Mouse (Mus musculus): Measurements from ENCODE around the gene Thumpd1.
"Not testable (repeated sequence)": the region's sequence is repeated elsewhere in the genome, so short reads cannot be mapped to it uniquely, and the experiment has no call there.

Gene Thumpd1

GRCm38 (mm10) chr7:119720253-119720946 is at the start of gene Thumpd1:
Gene Thumpd1 (minus strand): TSS chr7:119720798.
- peak; percentile 90 to 96 for DNase-seq

GRCm38 (mm10) chr7:119769895-119770294 is 49.3 kb upstream of the Thumpd1 start:
- no peak for DNase-seq

GRCm38 (mm10) chr7:119766996-119767395 is 46.4 kb upstream of the Thumpd1 start:
- no peak for DNase-seq

DNA sequence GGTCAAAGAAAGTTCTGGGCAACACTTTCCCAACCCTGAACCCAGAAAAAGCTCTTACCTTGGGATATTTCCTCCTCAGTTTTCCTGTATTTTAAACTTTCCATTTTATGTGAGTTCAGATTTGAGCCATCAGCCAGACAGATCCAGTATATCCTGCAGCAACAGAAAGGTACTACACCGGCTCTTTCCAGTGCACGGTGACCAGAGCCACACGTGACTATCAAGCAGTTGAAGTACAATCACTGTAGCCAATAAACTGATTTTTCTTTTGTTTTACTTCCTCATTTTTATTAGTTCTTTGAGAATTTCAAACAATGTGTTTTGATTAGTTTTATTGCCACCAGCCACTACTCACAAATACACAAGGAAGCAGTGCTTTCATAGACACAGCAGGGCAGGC is 43.8 kb upstream of the Thumpd1 start:
- DNase-seq, result no peak

GRCm38 (mm10) chr7:119762166-119762697 is 41.6 kb upstream of the Thumpd1 start:
- DNase-seq, result no peak

- no peak for DNase-seq
Measured at GRCm38 (mm10) chr7:119760527-119760951, 39.9 kb upstream of the Thumpd1 start, which contains the start of gene Acsm3. Gene Acsm3 (plus strand): TSS chr7:119760923.

- DNase-seq, result no peak
Measured at GRCm38 (mm10) chr7:119753696-119754095, 33.1 kb upstream of the Thumpd1 start.

GRCm38 (mm10) chr7:119749942-119750341 is 29.3 kb upstream of the Thumpd1 start:
- DNase-seq, result no peak

DNA sequence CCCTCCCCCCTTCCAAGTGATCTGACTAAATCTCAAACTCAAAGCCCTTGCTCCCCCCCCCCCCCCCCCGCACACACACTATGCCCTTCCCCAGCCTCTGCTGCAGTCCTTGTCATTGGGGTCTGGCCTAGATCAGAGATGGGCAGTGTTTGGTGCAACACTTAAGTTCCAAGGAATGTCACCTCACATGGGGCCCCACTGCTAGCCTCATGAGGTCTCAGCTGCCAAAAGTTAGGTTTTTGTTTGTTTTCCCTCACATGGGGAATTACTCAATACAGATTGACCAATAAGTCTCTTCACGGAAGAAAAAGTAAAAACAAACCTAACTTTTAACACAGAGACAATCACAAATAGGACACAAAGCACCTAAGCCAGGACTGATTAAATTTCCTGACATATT is 28.2 kb upstream of the Thumpd1 start:
- no peak for DNase-seq

- no peak for DNase-seq
Measured at GRCm38 (mm10) chr7:119745869-119746268, 25.3 kb upstream of the Thumpd1 start.

DNA sequence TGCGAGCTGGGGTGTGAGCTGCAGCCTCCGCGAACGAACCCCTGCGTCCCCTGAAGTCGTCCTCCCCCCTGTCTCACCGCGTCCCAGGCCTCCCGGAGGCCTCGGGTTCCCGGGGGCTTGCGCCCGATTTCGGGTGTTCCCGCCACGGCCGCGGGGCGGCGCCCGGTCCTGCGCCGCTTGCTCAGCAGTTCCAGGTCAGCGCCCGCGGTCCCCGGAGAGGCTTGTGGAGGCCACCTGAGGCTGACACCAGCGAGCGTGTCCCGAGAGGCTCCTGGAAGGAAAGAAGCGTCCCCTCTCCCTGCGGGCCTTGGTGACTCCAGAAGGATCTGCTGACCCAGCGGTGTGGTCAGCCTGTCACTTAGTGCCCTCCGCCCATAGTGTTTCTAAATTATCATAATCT is 23.7 kb upstream of the Thumpd1 start:
- DNase-seq, result no peak

DNA sequence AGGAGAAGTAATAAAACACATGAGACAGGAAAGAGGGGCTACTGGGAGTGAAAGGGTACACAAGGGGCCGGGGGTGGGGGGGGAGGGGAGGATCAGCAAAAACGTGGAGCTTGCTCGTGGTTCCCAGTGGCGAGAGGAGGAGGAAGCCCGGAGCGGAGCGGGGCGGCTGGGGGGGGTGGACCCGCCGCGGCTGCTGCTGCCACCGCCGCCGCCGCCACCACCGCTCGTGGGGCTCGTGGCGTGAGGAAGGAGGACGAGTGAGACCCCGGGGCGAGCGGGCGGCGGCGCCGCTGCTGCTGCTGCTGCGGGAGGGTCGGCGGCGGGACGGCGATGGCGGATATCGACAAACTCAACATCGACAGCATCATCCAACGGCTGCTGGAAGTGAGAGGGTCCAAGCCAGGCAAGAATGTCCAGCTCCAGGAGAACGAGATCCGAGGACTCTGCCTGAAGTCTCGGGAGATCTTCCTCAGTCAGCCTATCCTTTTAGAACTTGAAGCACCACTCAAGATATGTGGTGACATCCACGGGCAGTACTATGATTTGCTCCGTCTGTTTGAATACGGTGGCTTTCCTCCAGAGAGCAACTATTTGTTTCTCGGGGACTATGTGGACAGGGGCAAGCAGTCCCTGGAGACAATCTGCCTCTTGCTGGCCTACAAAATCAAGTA is 19.3 kb upstream of the Thumpd1 start:
- peak in 1 of 2 experiments; percentile 11 for DNase-seq

DNA sequence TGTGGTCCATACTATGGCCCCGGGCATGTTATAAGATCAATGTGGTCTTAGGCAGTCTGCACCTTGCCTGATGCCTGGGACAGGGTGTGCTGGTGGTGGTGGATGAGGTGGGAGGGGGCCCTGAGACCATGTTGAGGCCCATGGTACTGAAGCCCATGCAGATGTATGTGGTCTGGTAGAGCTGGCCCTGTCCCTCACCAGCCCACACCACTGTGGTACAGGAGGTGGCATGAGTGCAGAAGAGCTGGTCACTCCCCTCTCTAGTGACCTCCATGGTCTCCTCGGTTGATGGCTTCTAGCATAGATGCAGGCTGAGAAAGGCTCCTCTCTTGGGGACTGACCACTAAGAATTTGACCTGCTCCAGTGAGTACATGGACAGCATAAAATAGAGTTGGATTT is 18.3 kb upstream of the Thumpd1 start:
- no peak for DNase-seq

GRCm38 (mm10) chr7:119731262-119731661 is 10.7 kb upstream of the Thumpd1 start:
- DNase-seq, result not testable (repeated sequence)

GRCm38 (mm10) chr7:119727621-119728020 is 7.0 kb upstream of the Thumpd1 start:
- DNase-seq, result no peak

DNA sequence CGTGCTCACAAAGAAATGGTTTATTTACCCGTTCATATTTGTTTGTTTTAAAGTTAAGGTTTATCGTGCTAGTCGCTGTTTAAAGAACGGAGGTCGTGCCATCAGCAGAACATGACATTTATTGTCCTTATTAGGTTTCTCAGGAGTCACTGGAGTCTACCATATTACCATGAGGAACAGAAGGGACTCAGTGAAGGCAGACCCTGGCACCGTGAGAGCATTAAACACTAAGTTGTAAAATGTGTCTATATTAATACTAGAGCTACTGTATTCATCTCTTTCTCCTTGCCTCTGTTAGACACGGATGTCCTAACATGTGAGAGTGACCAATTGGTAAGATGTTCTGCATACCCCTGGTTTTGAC is 331 bp upstream of the Thumpd1 start:
- DNase-seq, result peak in 1 of 2 experiments; percentile 20

DNA sequence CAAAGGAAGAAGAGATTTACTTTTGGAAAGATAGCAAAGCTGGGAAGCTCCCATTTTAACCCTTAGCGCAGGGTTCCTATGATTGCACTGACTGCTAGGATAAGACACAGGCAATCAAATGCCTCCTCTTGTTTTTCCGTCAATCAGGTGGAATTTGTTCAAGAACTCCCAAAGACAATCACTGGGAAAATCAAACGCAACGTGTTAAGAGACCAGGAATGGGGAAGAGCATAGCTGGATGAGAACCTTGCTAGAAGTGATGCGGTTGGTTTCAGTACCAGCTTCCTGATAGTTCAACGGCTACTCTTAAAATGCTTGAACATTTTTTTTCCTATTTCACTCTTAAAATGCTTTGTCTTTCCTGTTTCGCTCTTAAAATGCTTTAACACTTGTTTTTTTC is 6.5 kb downstream of the Thumpd1 start:
- no peak for DNase-seq

DNA sequence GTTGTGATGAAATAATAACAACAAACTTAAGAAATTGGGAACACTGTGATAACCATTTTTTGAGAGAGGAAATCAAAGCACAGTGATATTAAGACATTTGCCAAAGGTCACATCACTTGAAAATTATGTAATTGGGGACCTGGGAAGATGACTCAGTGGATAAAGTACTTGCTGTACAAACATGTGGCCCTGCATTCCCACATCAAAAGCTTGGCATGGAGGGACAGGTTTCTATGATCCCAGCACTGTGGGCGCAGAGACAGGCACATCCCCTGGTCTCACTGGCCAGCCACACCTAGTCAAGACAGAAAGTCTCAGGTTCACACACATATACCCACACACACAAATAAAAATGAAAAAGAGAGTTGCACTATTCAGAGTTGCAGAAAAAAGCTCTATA is 25.7 kb downstream of the Thumpd1 start:
- no peak for DNase-seq

GRCm38 (mm10) chr7:119692302-119692701 is 28.3 kb downstream of the Thumpd1 start:
- no peak for DNase-seq

- DNase-seq, result no peak
Measured at GRCm38 (mm10) chr7:119689726-119690125, 30.9 kb downstream of the Thumpd1 start, which contains the start of gene Acsm4. Gene Acsm4 (plus strand): TSS chr7:119690026.

DNA sequence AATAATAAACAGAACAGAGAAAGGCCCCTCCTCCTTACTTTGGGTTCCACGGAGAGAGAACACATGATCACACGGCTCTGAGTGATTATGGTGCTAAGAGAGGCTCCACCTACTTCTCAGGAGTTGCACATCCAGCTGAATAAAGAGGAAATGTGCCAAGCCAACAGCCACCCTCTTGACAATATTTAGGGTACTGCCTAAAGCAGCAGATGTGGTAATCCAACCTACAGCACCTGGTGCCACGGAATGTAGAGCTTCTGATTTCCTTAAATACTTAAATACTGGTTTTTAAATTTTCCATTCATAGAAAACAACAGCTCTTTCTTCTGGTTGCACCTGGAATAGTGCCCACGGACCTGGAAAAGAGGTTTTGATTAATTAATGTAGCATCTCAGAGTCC is 37.9 kb downstream of the Thumpd1 start:
- DNase-seq, result no peak

DNA sequence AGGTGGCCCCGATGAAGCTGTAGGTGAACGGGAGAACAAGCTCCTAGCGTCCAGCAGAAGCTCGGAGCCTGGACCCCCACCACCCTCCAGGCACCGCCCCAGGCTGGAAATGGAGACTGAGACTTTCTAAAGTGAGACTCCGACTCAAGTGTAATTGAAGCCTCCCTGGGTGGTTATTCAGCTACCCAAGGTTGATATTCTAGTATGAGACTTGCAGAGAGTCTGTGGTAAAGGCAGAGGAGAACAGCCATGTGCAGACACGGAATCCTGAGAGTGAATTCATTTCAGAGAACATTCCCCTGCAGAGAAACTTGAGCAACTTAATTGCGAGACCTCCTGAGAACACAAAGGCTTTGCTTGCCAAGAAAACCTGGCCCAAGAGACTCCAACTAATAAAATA is 40.5 kb downstream of the Thumpd1 start:
- no peak for DNase-seq

DNA sequence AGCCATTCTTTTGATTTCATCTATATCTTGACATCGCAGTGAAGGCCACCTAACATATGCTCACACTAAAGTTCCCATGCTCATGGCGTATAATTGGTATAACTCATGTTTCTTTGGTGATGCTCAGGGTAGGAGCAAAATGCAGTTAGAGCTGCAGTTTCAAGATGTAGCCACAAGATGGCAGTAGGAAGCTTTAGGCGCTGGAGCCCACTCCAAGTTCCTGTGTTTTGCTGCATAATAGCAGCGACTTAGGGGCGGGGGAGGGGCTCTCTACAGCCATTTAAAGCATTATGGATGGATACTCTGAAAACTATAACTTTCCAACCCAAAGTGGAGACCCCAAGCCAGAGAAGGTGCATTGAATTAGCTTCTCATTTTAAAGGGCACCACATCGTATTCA is 47.1 kb downstream of the Thumpd1 start:
- peak; percentile 3 to 13 for DNase-seq

DNA sequence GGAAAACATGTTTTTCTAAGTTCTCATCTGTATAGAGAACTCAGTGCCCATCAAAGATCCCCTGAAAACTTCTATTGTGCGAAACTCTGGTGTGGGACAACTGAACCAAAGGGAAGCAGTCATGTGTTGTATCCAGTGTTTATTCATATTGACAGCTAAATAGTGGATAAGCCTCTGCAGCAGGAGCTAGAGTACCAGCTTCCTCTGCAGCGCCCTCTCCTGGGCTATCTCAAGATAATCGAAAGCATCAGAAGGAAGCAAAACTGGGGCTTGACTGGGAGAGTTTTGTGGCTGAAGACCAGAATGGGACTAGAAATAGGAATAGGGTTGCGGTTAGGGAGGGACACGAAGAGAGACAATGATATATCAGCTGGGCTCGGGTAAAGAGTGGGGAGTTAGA is 49.7 kb downstream of the Thumpd1 start:
- peak; percentile 3 to 6 for DNase-seq

Measured in cerebellum, adult 18-20 months (tissue).